Mouse (Mus musculus) embryonic fibroblast, embryonic 13.5 days (primary cell): Measurements from ENCODE around the gene Hist2h3c1.

Experiments
- CTCF ChIP-seq: IDR thresholded peaks from 2 replicates; pipeline ENCODE4 v1.5.1; 2011; ENCODE audit warnings: mild to moderate bottlenecking, control low read depth, low read length, moderate library complexity, borderline replicate concordance; ENCODE audit not compliant: insufficient read depth
- POLR2A ChIP-seq: IDR thresholded peaks from 2 replicates; pipeline ENCODE4 v1.6.1; 2011; ENCODE audit warnings: low read depth, mild to moderate bottlenecking, control low read depth, low read length, moderate library complexity

DNA sequence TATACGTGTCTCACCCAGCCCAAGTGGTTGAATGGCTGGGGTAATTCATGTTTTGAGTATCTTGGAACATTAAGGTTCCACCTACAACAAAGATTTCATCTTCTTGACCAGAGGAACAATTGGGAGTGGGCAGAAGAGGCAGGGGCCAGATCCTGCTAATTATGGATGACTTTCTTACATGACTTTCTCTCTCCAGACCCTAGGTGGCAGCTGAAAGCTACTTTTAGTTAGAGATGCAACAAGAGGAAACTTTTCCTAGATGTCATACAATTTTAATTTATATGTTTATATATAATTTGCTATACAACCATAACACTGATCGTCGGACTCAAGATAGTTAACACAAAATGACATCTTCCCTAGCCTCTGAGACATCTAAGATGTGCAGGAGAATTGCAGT is 38.7 kb upstream of the Hist2h3c1 start:
- TF ChIP-seq CTCF (no peak), POLR2A (no peak)
